Mouse (Mus musculus) lung, postnatal 0 days (tissue): ENCODE results near the gene Ssh2. TPM values are rescaled to one million over a fixed set of nuclear protein-coding genes. Genes with fewer than 3 reads are reported as not detected.
A peak's percentile ranks its signal among the peaks of the same experiment; 100 is the strongest.
"Not testable (repeated sequence)": the region's sequence is repeated elsewhere in the genome, so short reads cannot be mapped to it uniquely, and the experiment has no call there.

Experiments
- ATAC-seq: fragments of 200-750 bp; cut with Nextera tagmentation; 2 replicates; pipeline ENCODE4 v1.8.0; 2017; ENCODE audit warnings: moderate library complexity
- DNase-seq: peaks from one replicate; pipeline ENCODE4 v3.0.0-alpha.2; 2016; ENCODE audit warnings: low spot score
- H3K27ac ChIP-seq: fragments of 300-500 bp; sonication (generic); 2 replicates; pipeline ENCODE4 v1.5.1; 2014; ENCODE audit warnings: antibody characterized with exemption, mild to moderate bottlenecking, low read length, mixed read lengths
- H3K27me3 ChIP-seq: fragments of 300-500 bp; sonication (generic); replicated peaks from 2 replicates; pipeline ENCODE4 v1.6.1; 2014; ENCODE audit warnings: low read length, mixed read lengths; ENCODE audit not compliant: insufficient read depth
- H3K36me3 ChIP-seq: fragments of 300-500 bp; sonication (generic); 2 replicates; pipeline ENCODE4 v1.6.1; 2014; ENCODE audit warnings: low read length, mixed read lengths; ENCODE audit not compliant: insufficient read depth
- H3K4me1 ChIP-seq: fragments of 300-500 bp; sonication (generic); 2 replicates; pipeline ENCODE4 v1.6.1; 2014; ENCODE audit warnings: antibody characterized with exemption, low read depth, low read length, mixed read lengths; ENCODE audit not compliant: insufficient read depth
- H3K4me2 ChIP-seq: fragments of 300-500 bp; sonication (generic); replicated peaks from 2 replicates; pipeline ENCODE4 v1.6.1; 2014; ENCODE audit warnings: low read depth, mild to moderate bottlenecking, low read length, moderate library complexity, mixed read lengths
- H3K4me3 ChIP-seq: fragments of 300-500 bp; sonication (generic); 2 replicates; pipeline ENCODE4 v1.5.1; 2014; ENCODE audit warnings: low read depth, low read length
- H3K9ac ChIP-seq: fragments of 300-500 bp; sonication (generic); replicated peaks from 2 replicates; pipeline ENCODE4 v1.6.1; 2014; ENCODE audit warnings: low read depth, mild to moderate bottlenecking
- H3K9me3 ChIP-seq: fragments of 300-500 bp; sonication (generic); 2 replicates; pipeline ENCODE4 v1.6.1; 2016; ENCODE audit warnings: low read length, mixed read lengths
- CTCF ChIP-seq: IDR thresholded peaks from 2 replicates; pipeline ENCODE4 v1.5.1; 2016; ENCODE audit warnings: antibody characterized with exemption, mild to moderate bottlenecking
- EP300 ChIP-seq: IDR thresholded peaks from 2 replicates; pipeline ENCODE4 v1.6.1; 2016; ENCODE audit warnings: antibody characterized with exemption, mild to moderate bottlenecking, control low read depth
- WGBS: fragments of 180-500 bp; shearing (Covaris S2); extraction: QIAGEN DNeasy Blood & Tissue Kit; methylation state at CpG from one replicate; pipeline ENCODE4 v1.1.7; 2014; 5-methylcytosine and 5-hydroxymethylcytosine counted together
- polyA plus RNA-seq: library from polyadenylated mRNA; unstranded; fragments of >200 nt; fragmentation: Nextera tagmentation; extraction: Ambion mirVana; gene quantifications from 2 replicates; pipeline ENCODE4 v1.2.1, GENCODE M21; 2015

The Ssh2 gene
- polyA plus RNA-seq, 1 experiment from 2014 or later: 13.2 TPM

DNA sequence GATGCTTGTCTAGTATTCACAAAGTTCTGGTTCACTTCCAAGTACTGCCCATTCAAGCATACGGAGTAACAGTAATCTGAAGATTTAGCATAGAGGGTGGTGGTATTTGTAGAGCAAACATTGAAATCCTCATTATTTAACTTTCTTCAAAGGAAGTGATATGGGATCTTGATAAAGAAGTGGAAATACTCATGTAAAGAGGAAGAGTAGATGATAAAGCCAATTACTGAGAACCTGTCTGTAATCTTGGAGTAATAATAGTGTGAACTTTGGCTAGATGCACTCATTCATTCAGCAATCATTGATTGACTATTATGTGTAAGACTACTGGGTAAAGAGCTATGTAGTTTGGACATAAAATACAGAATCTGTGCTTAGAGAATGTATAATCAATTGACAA lies 64.1 kb downstream of the Ssh2 start:
- Histone ChIP-seq H3K36me3 (no peaks in the 10 kb centered on the region), H3K27ac (no peak overlapping the region), H3K4me2 (no peak overlapping the region), H3K4me1 (no peaks in the 10 kb centered on the region), H3K4me3 (no peak overlapping the region), H3K9me3 (no peaks in the 10 kb centered on the region), H3K9ac (no peak overlapping the region), H3K27me3 (no peaks in the 10 kb centered on the region)
- WGBS: 39% methylated on average over 1 of the region's 1 CpGs
- DNase-seq (no peak), ATAC-seq (no peak)
- TF ChIP-seq EP300: no peak
- no peak for TF ChIP-seq CTCF

- WGBS: 69% methylated on average over 4 of the region's 4 CpGs
- ATAC-seq (no peak), DNase-seq (no peak)
- Histone ChIP-seq H3K9me3 (no peaks in the 10 kb centered on the region), H3K9ac (no peak overlapping the region), H3K36me3 (no peaks in the 10 kb centered on the region), H3K27me3 (no peaks in the 10 kb centered on the region), H3K4me3 (no peak overlapping the region), H3K4me2 (no peak overlapping the region), H3K4me1 (no peaks in the 10 kb centered on the region), H3K27ac (no peak overlapping the region)
- TF ChIP-seq CTCF (no peak), EP300 (no peak)
Measured at GRCm38 (mm10) chr11:77291447-77291846, 75.4 kb downstream of the Ssh2 start.

DNA sequence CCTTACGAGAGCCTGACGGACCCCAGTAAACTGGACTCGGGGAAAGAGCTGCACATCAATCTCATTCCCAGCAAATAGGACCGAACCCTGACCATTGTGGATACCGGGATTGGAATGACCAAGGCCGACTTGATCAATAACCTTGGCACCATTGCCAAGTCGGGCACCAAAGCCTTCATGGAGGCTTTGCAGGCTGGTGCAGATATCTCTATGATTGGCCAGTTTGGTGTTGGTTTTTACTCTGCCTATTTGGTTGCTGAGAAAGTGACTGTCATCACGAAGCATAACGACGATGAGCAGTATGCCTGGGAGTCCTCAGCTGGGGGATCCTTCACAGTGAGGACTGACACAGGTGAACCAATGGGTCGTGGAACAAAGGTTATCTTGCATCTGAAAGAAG lies 77.6 kb downstream of the Ssh2 start:
- H3K9me3 ChIP-seq, H3K27me3 ChIP-seq, H3K4me1 ChIP-seq, DNase-seq, H3K36me3 ChIP-seq, H3K4me2 ChIP-seq, ATAC-seq, H3K27ac ChIP-seq, H3K4me3 ChIP-seq, H3K9ac ChIP-seq: not testable (repeated sequence)
- WGBS: 92% methylated on average over 7 of the region's 11 CpGs

- DNase-seq: no peak
- TF ChIP-seq CTCF: no peak
- no peak for TF ChIP-seq EP300
- Histone ChIP-seq H3K9me3 (no peaks in the 10 kb centered on the region), H3K36me3 (no peaks in the 10 kb centered on the region), H3K4me3 (no peak overlapping the region), H3K9ac (no peak overlapping the region), H3K4me2 (no peak overlapping the region), H3K27ac (no peak overlapping the region), H3K27me3 (no peaks in the 10 kb centered on the region), H3K4me1 (no peaks in the 10 kb centered on the region)
- 87% methylated on average over 1 of the region's 1 CpGs for WGBS
- no peak for ATAC-seq
Measured at GRCm38 (mm10) chr11:77297246-77297645, 81.2 kb downstream of the Ssh2 start.

DNA sequence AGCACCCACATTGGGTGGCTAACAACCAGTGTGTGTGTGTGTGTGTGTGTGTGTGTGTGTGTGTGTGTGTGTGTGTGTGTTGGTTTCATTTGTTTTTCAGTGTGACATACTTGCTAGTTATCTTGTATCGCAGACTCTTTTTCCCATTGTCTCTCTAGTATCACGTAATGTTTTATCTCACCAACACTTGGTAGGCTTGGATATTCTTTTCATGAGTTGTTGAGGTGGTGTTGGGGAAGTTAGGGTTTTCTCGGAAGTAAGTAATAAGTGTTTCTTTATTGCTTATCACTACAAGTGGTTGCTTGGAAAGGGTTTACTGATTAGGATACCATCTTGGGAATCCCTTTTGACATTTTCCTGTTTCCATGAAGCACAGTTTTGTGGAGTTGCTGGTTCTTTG lies 91.1 kb downstream of the Ssh2 start:
- DNase-seq (no peak), ATAC-seq (no peak)
- Histone ChIP-seq H3K27ac (no peak overlapping the region), H3K9me3 (no peaks in the 10 kb centered on the region), H3K9ac (no peak overlapping the region), H3K4me1 (no peaks in the 10 kb centered on the region), H3K36me3 (no peaks in the 10 kb centered on the region), H3K27me3 (no peaks in the 10 kb centered on the region), H3K4me2 (no peak overlapping the region), H3K4me3 (no peak overlapping the region)
- TF ChIP-seq EP300 (no peak), CTCF (no peak)
- WGBS: 87% methylated on average over 3 of the region's 3 CpGs

- Histone ChIP-seq H3K4me1 (no peaks in the 10 kb centered on the region), H3K9me3 (no peaks in the 10 kb centered on the region), H3K27me3 (no peaks in the 10 kb centered on the region), H3K4me2 (no peak overlapping the region), H3K27ac (no peak overlapping the region), H3K9ac (no peak overlapping the region), H3K36me3 (no peaks in the 10 kb centered on the region), H3K4me3 (no peak overlapping the region)
- no peak for TF ChIP-seq EP300
- TF ChIP-seq CTCF: peak; percentile 85
- DNase-seq: peak; percentile 79
- ATAC-seq: no peak
- WGBS: 4% methylated on average over 1 of the region's 1 CpGs
Measured at GRCm38 (mm10) chr11:77308533-77308932, 92.4 kb downstream of the Ssh2 start.
